Mouse (Mus musculus) liver, embryonic 16.5 days (tissue): Measurements from ENCODE around the gene Kcnq1. TPM values are rescaled to one million over a fixed set of nuclear protein-coding genes. Genes with fewer than 3 reads are reported as not detected.

Experiments used
- ATAC-seq: fragments of 200-750 bp; cut with Nextera tagmentation; 2 replicates; pipeline ENCODE4 v1.8.0; 2017; ENCODE audit warnings: low read depth, mild to moderate bottlenecking, moderate number of reproducible peaks, moderate library complexity
- H3K27ac ChIP-seq: fragments of 300-500 bp; sonication (generic); 2 replicates; pipeline ENCODE4 v1.5.1; 2014; ENCODE audit warnings: mild to moderate bottlenecking, low read length
- H3K27me3 ChIP-seq: fragments of 300-500 bp; sonication (generic); 2 replicates; pipeline ENCODE4 v1.6.1; 2014; ENCODE audit warnings: low read depth, low read length, mixed read lengths; ENCODE audit not compliant: control insufficient read depth, insufficient read depth
- H3K36me3 ChIP-seq: fragments of 300-500 bp; sonication (generic); 2 replicates; pipeline ENCODE4 v1.6.1; 2014; ENCODE audit warnings: mild to moderate bottlenecking; ENCODE audit not compliant: control insufficient read depth, insufficient read depth
- H3K4me1 ChIP-seq: fragments of 300-500 bp; sonication (generic); 2 replicates; pipeline ENCODE4 v1.6.1; 2014; ENCODE audit warnings: low read depth, low read length, mixed read lengths; ENCODE audit not compliant: control insufficient read depth
- H3K4me2 ChIP-seq: fragments of 300-500 bp; sonication (generic); 2 replicates; pipeline ENCODE4 v1.6.1; 2014; ENCODE audit warnings: low read depth, low read length, mixed read lengths
- H3K4me3 ChIP-seq: fragments of 300-500 bp; sonication (generic); 2 replicates; pipeline ENCODE4 v1.5.1; 2014; ENCODE audit warnings: low read depth, mild to moderate bottlenecking, low read length
- H3K9ac ChIP-seq: fragments of 300-500 bp; sonication (generic); 2 replicates; pipeline ENCODE4 v1.6.1; 2014; ENCODE audit warnings: low read depth, low read length
- H3K9me3 ChIP-seq: fragments of 300-500 bp; sonication (generic); replicated peaks from 2 replicates; pipeline ENCODE4 v1.6.1; 2016; ENCODE audit warnings: low read length; ENCODE audit not compliant: control insufficient read depth
- WGBS: fragments of 180-500 bp; shearing (Covaris S2); extraction: QIAGEN DNeasy Blood & Tissue Kit; methylation state at CpG from one replicate; pipeline ENCODE4 v1.1.7; 2014; ENCODE audit not compliant: insufficient replicate concordance; 5-methylcytosine and 5-hydroxymethylcytosine counted together
- polyA plus RNA-seq: library from polyadenylated mRNA; unstranded; fragments of >200 nt; fragmentation: Nextera tagmentation; extraction: Ambion mirVana; gene quantifications from 2 replicates; pipeline ENCODE4 v1.2.1, GENCODE M21; 2015

Kcnq1 gene
- polyA plus RNA-seq, 1 experiment from 2014 or later, result 0.65 TPM

DNA sequence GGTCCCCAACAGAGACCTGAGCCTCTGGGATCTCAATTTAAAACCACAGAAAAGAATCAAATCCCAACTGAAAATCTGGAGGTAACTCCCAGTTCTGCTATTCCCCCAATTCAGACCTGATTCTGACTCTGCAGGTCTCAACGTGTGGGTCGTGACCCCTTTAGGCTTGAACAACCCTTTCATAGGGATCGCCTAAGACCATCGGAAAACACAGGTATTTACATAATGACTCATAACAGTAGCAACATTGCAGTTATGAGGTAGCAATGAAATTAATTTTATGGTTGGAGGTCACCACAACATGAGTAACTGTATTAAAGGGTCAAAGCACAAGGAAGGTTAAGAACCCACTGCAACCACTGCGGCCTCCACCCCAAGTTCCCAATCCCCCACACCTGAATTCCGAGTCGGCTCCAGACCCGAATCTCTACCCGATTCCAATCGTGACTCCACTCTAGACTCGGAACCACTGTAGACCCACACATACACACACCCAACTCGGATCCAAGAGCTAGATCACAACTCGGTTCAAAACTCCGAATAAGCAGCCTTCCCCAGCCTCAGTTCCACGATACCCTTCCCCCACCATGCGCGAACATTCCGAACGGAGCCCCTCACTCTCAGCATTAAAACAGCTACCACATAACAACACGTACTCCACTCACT, 188.7 kb downstream of the Kcnq1 start:
- 46% methylated on average over 20 of the region's 20 CpGs for WGBS
- ATAC-seq, result no peak
- peak overlapping the region; percentile 4; the same call in 1 of the 2 replicates for H3K27ac ChIP-seq

DNA sequence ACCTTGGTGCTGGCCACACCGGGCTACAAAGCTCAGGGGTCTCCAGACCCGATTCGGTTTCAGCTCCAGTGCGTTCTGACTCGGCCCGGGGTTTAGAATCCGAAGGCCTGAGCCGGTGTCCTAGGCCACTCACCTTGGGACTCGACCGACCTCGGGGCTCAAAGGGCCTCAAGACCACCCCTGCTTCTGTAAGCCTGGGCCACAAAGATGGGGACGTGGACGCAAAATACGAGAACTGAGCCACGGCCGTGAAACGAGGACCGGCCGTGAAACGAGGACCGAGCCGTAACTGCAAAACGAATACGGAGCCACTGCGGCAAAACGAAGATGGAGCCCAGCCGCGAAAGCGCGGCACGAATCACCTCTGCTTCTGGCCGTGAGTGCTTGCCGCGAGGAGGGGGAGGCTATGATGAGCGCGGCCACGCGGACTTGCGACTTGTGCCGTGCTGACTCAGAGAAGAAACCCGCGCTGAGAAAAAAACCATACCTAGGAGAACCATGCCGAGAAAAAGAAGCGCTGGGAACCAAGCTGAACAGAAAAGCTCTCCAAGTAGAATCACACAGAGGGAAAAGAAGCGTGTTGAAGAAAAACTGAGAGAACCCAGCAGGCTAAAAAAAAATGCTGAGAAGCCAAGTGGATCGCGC, 189.3 kb downstream of the Kcnq1 start:
- Histone ChIP-seq H3K9ac (peak overlapping the region; percentile 62), H3K27ac (peak overlapping the region; percentile 78), H3K27me3 (no peaks in the 10 kb centered on the region), H3K4me3 (peak overlapping the region; percentile 70), H3K4me1 (peaks cover 6% of the 10 kb centered on the region), H3K36me3 (no peaks in the 10 kb centered on the region), H3K4me2 (peak overlapping the region; percentile 64), H3K9me3 (no peaks in the 10 kb centered on the region)
- no peak for ATAC-seq
- WGBS, result 50% methylated on average over 47 of the region's 47 CpGs

More for the DNA sequence above, 188.7 kb downstream of the Kcnq1 start:
- Histone ChIP-seq H3K9ac (peak overlapping the region; percentile 62), H3K4me2 (peak overlapping the region; percentile 64), H3K36me3 (no peaks in the 10 kb centered on the region), H3K27me3 (no peaks in the 10 kb centered on the region), H3K9me3 (no peaks in the 10 kb centered on the region), H3K4me3 (peak overlapping the region; percentile 70), H3K4me1 (peaks cover 7% of the 10 kb centered on the region)

DNA sequence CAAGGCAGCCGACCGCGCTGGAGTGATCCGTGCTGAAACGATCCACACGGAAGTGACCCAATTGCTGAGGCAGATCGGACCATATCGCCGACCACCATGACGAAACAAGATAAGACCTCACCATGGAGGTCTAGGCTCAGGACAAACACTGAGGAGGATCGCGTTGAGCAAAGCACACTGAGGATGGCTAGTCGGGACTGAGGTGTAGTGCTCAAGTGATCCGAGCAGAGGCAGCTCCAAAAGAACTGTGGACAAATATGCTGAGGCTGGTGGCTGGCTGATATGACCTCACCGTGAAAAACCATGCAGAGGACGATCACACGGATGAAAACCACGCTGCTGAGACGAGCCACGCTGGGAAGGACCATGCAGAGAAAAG, 189.8 kb downstream of the Kcnq1 start:
- Histone ChIP-seq H3K9me3 (no peaks in the 10 kb centered on the region), H3K27ac (peak overlapping the region; percentile 78), H3K4me3 (peak overlapping the region; percentile 70), H3K4me2 (peak overlapping the region; percentile 64), H3K27me3 (no peaks in the 10 kb centered on the region), H3K36me3 (no peaks in the 10 kb centered on the region), H3K4me1 (peaks cover 4% of the 10 kb centered on the region), H3K9ac (peak overlapping the region; percentile 62)
- WGBS, result 41% methylated on average over 20 of the region's 20 CpGs
- peak; percentile 28 for ATAC-seq

DNA sequence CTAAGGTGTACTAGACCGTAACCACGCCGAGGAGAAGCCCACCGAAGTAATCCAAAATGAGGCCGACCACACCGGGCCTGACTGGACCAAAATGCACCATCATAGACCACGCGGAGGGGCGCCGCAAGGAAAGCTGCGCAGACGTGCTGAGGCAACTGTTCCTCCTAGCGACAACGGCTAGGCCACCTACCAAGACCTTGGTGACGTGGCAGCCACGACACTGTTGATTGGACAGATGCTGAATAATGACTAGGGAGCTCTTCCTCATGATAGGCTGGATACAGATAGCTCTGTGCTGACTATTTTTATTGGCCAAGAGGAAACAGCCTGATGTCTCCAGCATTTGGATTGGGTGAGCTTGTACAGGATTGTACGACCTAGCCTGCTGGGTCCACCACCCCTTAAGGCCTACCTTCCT, 190.2 kb downstream of the Kcnq1 start:
- peak overlapping the region; percentile 62 for H3K9ac ChIP-seq
- peak overlapping the region; percentile 78 for H3K27ac ChIP-seq
- no peaks in the 10 kb centered on the region for H3K36me3 ChIP-seq
- no peaks in the 10 kb centered on the region for H3K27me3 ChIP-seq
- 44% methylated on average over 17 of the region's 17 CpGs for WGBS
- ATAC-seq, result peak; percentile 98
- no peaks in the 10 kb centered on the region for H3K9me3 ChIP-seq
- peaks cover 4% of the 10 kb centered on the region for H3K4me1 ChIP-seq
- H3K4me3 ChIP-seq, result peak overlapping the region; percentile 70
- H3K4me2 ChIP-seq, result peak overlapping the region; percentile 64

DNA sequence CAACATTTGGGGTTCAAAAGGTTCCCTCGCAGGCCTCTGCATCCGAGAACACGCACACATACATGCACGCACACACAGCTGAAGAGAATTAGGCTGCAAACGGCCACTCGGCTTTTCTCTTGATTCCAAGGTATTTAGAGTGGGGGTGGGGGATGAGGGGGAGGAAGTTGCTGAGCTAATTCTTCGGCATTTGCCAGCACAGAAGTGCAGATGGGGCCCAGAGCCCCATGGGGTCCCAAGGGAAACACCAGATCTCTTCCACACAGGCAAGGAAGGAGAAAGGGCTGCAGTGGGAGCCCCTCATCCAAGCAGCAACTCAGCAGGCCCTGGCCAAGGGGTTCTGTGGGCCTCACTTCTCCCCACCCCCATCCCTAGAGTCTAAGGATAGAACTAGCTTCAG, 193.9 kb downstream of the Kcnq1 start:
- peaks cover 4% of the 10 kb centered on the region for H3K4me1 ChIP-seq
- H3K4me3 ChIP-seq, result no peak overlapping the region
- no peaks in the 10 kb centered on the region for H3K27me3 ChIP-seq
- H3K27ac ChIP-seq, result no peak overlapping the region
- no peaks in the 10 kb centered on the region for H3K9me3 ChIP-seq
- 65% methylated on average over 7 of the region's 7 CpGs for WGBS
- ATAC-seq, result no peak
- no peak overlapping the region for H3K4me2 ChIP-seq
- H3K9ac ChIP-seq, result no peak overlapping the region
- no peaks in the 10 kb centered on the region for H3K36me3 ChIP-seq

DNA sequence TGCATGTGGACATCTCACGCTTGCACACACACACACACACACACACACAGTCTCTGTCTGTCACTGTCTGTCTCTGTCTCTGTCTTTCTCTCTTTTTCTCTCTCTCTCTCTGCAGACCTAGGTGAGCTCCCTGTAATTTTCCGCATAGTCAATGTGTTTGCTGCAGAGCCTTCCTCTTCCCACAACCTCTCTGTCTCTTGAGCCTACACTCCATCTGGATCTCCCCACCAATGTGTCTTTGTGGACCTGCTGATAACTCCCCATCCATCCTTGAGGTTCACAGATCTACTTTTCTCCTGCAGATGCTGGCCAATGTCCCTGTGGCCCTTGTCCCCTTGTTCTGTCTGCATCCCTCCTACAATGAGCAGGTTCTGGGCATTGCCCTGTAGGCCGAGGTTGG, 194.5 kb downstream of the Kcnq1 start:
- WGBS, result 71% methylated on average over 3 of the region's 3 CpGs
- no peak overlapping the region for H3K4me2 ChIP-seq
- peaks cover 4% of the 10 kb centered on the region for H3K4me1 ChIP-seq
- no peaks in the 10 kb centered on the region for H3K9me3 ChIP-seq
- no peak overlapping the region for H3K9ac ChIP-seq
- H3K27ac ChIP-seq, result no peak overlapping the region
- no peak for ATAC-seq
- H3K36me3 ChIP-seq, result no peaks in the 10 kb centered on the region
- H3K4me3 ChIP-seq, result no peak overlapping the region
- no peaks in the 10 kb centered on the region for H3K27me3 ChIP-seq

DNA sequence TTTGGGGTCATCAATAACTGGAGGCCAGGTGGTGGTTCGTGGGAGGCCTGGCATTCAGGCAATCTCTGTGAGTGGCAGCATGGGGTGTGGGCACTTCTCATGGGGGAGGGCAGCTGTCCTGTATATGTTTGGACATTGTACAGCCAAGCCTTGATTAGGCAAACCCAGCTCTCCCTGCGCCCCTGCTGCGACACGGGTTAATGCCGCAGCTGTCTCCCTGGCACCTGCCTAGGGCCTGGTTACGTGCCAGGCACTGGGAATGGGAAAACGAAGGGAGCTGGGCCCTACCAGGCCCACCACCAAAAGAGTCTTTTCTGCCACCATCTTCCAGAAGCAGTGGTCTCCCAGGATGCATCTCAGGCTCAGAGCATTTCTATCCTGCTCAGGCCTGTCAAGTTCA, 196.0 kb downstream of the Kcnq1 start:
- Histone ChIP-seq H3K9me3 (no peaks in the 10 kb centered on the region), H3K4me3 (no peak overlapping the region), H3K4me2 (no peak overlapping the region), H3K27me3 (no peaks in the 10 kb centered on the region), H3K36me3 (no peaks in the 10 kb centered on the region), H3K9ac (no peak overlapping the region), H3K4me1 (no peaks in the 10 kb centered on the region), H3K27ac (no peak overlapping the region)
- no peak for ATAC-seq
- WGBS, result 65% methylated on average over 7 of the region's 7 CpGs

DNA sequence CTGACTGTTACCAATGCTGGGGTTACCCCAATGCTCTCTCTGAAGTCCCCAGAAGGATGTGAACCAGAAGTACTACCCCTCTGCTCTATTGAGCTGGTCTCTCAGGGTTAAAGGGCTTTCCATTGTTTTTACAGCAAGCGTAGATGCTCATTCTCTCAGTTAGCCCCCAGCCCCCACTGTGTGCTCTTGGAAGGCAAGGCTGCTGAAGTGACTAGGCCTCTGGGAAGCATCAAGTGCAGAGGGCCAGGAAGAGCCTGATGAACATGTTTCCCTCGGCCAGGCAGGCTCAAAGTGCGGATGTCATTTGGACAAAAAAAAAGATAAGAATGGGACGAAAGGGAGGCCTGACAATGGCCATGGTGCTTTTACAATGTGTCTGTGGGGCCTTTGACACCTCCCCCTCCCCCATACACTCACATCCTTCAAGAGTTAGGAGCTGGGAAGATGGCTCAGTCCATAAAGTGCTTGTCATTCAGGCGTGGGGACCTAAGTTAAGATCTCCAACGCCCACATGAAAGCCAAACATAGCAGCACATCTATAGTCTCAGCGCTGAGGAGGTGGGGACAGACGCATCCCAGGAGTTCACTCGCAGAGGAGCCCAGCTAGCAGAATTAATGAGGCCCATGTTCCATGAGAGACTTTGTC, 196.6 kb downstream of the Kcnq1 start:
- 55% methylated on average over 9 of the region's 9 CpGs for WGBS
- Histone ChIP-seq H3K27me3 (no peaks in the 10 kb centered on the region), H3K4me2 (no peak overlapping the region), H3K4me3 (no peak overlapping the region), H3K27ac (no peak overlapping the region), H3K9me3 (no peaks in the 10 kb centered on the region), H3K9ac (no peak overlapping the region), H3K36me3 (no peaks in the 10 kb centered on the region), H3K4me1 (no peaks in the 10 kb centered on the region)
- no peak for ATAC-seq

DNA sequence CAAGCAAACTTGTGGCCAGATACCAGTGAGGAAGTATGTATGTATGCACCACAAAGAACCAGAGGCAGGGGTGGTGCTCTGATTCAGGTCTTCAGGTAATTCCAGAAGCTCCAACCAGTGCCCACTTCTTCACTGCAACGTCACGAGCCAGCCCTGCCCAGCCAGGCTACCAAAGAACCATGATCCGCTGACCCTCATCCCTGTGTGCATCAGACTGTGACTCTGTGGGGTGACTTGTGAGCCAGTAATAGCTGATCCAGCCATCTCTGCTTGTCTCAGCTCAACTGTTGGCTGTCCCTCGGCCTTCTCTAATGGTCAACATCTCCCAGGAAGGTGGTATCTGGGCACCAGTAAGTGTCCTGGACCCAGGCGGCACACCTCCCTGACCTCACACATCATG, 197.4 kb downstream of the Kcnq1 start:
- Histone ChIP-seq H3K27ac (no peak overlapping the region), H3K4me3 (no peak overlapping the region), H3K27me3 (no peaks in the 10 kb centered on the region), H3K4me1 (no peaks in the 10 kb centered on the region), H3K4me2 (no peak overlapping the region), H3K9me3 (no peaks in the 10 kb centered on the region), H3K36me3 (no peaks in the 10 kb centered on the region), H3K9ac (no peak overlapping the region)
- WGBS, result 71% methylated on average over 5 of the region's 5 CpGs
- no peak for ATAC-seq
